Mouse (Mus musculus) CH12.LX (cell line): ENCODE measurements at regions not wholly inside any gene's neighbourhood (a gene's known extent, or its start where the extent isn't known, plus 50 kb on each side); places are given as distances from the start of the nearest gene placed in this dataset.

Source experiments
- DNase-seq: peaks from one replicate; pipeline ENCODE4 v3.0.0-alpha.2; 2013; ENCODE audit errors: extremely low read depth
- H3K27ac ChIP-seq: 2 replicates; pipeline ENCODE4 v1.5.1; 2012; ENCODE audit warnings: low read depth, mild to moderate bottlenecking, control low read depth, moderate library complexity; ENCODE audit not compliant: insufficient read depth
- H3K27me3 ChIP-seq: replicated peaks from 2 replicates; pipeline ENCODE3; 2012; ENCODE audit warnings: inconsistent platforms
- H3K36me3 ChIP-seq, 2 experiments: replicated peaks in 1 of 2; 2 replicates each; pipeline versions ENCODE3 to v1.6.1; 2012; ENCODE audit warnings: inconsistent platforms in 1 of 2, low read length in 1 of 2, mild to moderate bottlenecking in 1 of 2, mixed read lengths in 1 of 2, moderate library complexity in 1 of 2; ENCODE audit not compliant: control insufficient read depth in 1 of 2, insufficient read depth in 1 of 2
- H3K4me1 ChIP-seq, 2 experiments: 2 replicates each; pipeline ENCODE4 v1.6.1; 2012; ENCODE audit warnings: inconsistent platforms in 1 of 2, moderate library complexity in 1 of 2; ENCODE audit not compliant: insufficient read depth in 2 of 2, control insufficient read depth in 1 of 2
- H3K4me2 ChIP-seq: 2 replicates; pipeline ENCODE4 v1.6.1; 2012; ENCODE audit warnings: low read depth, mild to moderate bottlenecking, control low read depth; ENCODE audit not compliant: poor library complexity, insufficient read depth, severe bottlenecking
- H3K4me3 ChIP-seq, 3 experiments: fragments of 150-350 bp in 1 of 3; sonication (generic) in 1 of 3; replicated peaks in 1 of 3; 2 replicates each; pipeline versions ENCODE3 to v1.5.1; 2011 to 2012; ENCODE audit warnings: low read depth in 2 of 3, low read length in 2 of 3, mild to moderate bottlenecking in 2 of 3, moderate library complexity in 2 of 3, control low read depth in 1 of 3, improper control_type of control experiment in 1 of 3, inconsistent platforms in 1 of 3, mixed read lengths in 1 of 3; ENCODE audit not compliant: poor library complexity in 1 of 3
- H3K79me2 ChIP-seq: replicated peaks from 2 replicates; pipeline ENCODE4 v1.6.1; 2012; ENCODE audit warnings: mild to moderate bottlenecking, moderate library complexity; ENCODE audit not compliant: control insufficient read depth, poor library complexity, insufficient read depth, severe bottlenecking; ENCODE audit errors: extremely low read depth
- H3K9ac ChIP-seq: 2 replicates; pipeline ENCODE4 v1.6.1; 2012; ENCODE audit warnings: low read depth, mild to moderate bottlenecking, control low read depth, moderate library complexity; ENCODE audit not compliant: insufficient read depth
- H3K9me3 ChIP-seq: replicated peaks from 2 replicates; pipeline ENCODE3; 2012; ENCODE audit warnings: low read length, inconsistent platforms, mixed read lengths
- BHLHE40 ChIP-seq: IDR thresholded peaks from 2 replicates; pipeline ENCODE4 v1.6.1; 2011; ENCODE audit warnings: mild to moderate bottlenecking, low read depth, low read length, improper control_type of control experiment
- CTCF ChIP-seq, 2 experiments: IDR thresholded peaks in 1 of 2; conservative IDR thresholded peaks in 1 of 2; 2 replicates each; pipeline ENCODE4 v1.5.1; 2011 to 2012; ENCODE audit warnings: low read depth in 2 of 2, low read length in 2 of 2, improper control_type of control experiment in 1 of 2, inconsistent platforms in 1 of 2, mild to moderate bottlenecking in 1 of 2, moderate library complexity in 1 of 2
- ELF1 ChIP-seq: IDR thresholded peaks from 2 replicates; pipeline ENCODE4 v1.6.1; 2014; ENCODE audit warnings: low read depth, mild to moderate bottlenecking, inconsistent platforms, low read length, improper control_type of control experiment
- EP300 ChIP-seq: IDR thresholded peaks from 2 replicates; pipeline ENCODE4 v1.6.1; 2011; ENCODE audit warnings: low read length, improper control_type of control experiment
- ETS1 ChIP-seq: conservative IDR thresholded peaks from 2 replicates; pipeline ENCODE4 v1.6.1; 2012; ENCODE audit warnings: low read depth, mild to moderate bottlenecking, inconsistent platforms, low read length, improper control_type of control experiment, moderate library complexity
- GABPA ChIP-seq: IDR thresholded peaks from 2 replicates; pipeline ENCODE4 v1.6.1; 2012; ENCODE audit warnings: low read depth, low read length, improper control_type of control experiment, inconsistent platforms; ENCODE audit not compliant: insufficient replicate concordance
- HCFC1 ChIP-seq: IDR thresholded peaks from 2 replicates; pipeline ENCODE4 v1.6.1; 2012; ENCODE audit warnings: low read depth, mild to moderate bottlenecking, inconsistent platforms, low read length, improper control_type of control experiment
- IRF4 ChIP-seq: IDR thresholded peaks from 2 replicates; pipeline ENCODE4 v1.6.1; 2014; ENCODE audit warnings: low read depth, mild to moderate bottlenecking, inconsistent platforms, low read length, improper control_type of control experiment
- KAT2A ChIP-seq: IDR thresholded peaks from 2 replicates; pipeline ENCODE4 v1.6.1; 2012; ENCODE audit warnings: low read length, improper control_type of control experiment, inconsistent platforms; ENCODE audit not compliant: insufficient replicate concordance
- MAFK ChIP-seq: IDR thresholded peaks from 2 replicates; pipeline ENCODE4 v1.6.1; 2011; ENCODE audit warnings: low read length, improper control_type of control experiment; ENCODE audit not compliant: insufficient replicate concordance
- MAX ChIP-seq: IDR thresholded peaks from 2 replicates; pipeline ENCODE4 v1.6.1; 2011; ENCODE audit warnings: low read length, improper control_type of control experiment
- MYC ChIP-seq: IDR thresholded peaks from 2 replicates; pipeline ENCODE4 v1.6.1; 2011; ENCODE audit warnings: low read depth, mild to moderate bottlenecking, improper control_type of control experiment, low read length
- RCOR1 ChIP-seq: conservative IDR thresholded peaks from 2 replicates; pipeline ENCODE4 v1.6.1; 2012; ENCODE audit warnings: low read depth, mild to moderate bottlenecking, inconsistent platforms, low read length, improper control_type of control experiment
- SIN3A ChIP-seq: IDR thresholded peaks from 2 replicates; pipeline ENCODE4 v1.6.1; 2012; ENCODE audit warnings: low read length, improper control_type of control experiment, inconsistent platforms
- SMC3 ChIP-seq: IDR thresholded peaks from 2 replicates; pipeline ENCODE4 v1.6.1; 2011; ENCODE audit warnings: low read depth, low read length, improper control_type of control experiment
- TCF12 ChIP-seq: IDR thresholded peaks from 2 replicates; pipeline ENCODE4 v1.6.1; 2014; ENCODE audit warnings: low read depth, mild to moderate bottlenecking, inconsistent platforms, low read length, improper control_type of control experiment
- UBTF ChIP-seq: IDR thresholded peaks from 2 replicates; pipeline ENCODE4 v1.6.1; 2012; ENCODE audit warnings: low read depth, mild to moderate bottlenecking, inconsistent platforms, low read length, improper control_type of control experiment, moderate library complexity
- USF1 ChIP-seq: IDR thresholded peaks from 2 replicates; pipeline ENCODE4 v1.6.1; 2014; ENCODE audit warnings: low read depth, mild to moderate bottlenecking, inconsistent platforms, low read length, improper control_type of control experiment
- USF2 ChIP-seq: conservative IDR thresholded peaks from 2 replicates; pipeline ENCODE4 v1.6.1; 2011; ENCODE audit warnings: low read depth, low read length, improper control_type of control experiment
- ZC3H11A ChIP-seq: IDR thresholded peaks from 2 replicates; pipeline ENCODE4 v1.6.1; 2012; ENCODE audit warnings: low read depth, mild to moderate bottlenecking, inconsistent platforms, low read length, improper control_type of control experiment
- ZMIZ1 ChIP-seq: IDR thresholded peaks from 2 replicates; pipeline ENCODE4 v1.6.1; 2012; ENCODE audit warnings: low read depth, mild to moderate bottlenecking, inconsistent platforms, low read length, improper control_type of control experiment
- dilution Hi-C: fragments of 300-500 bp; cut with MboI; formaldehyde crosslinking; loops from 2 replicates; pipeline ENCODE4 v1.14.3; 2020; ENCODE audit warnings: low sequenced_read_pairs; ENCODE audit not compliant: extremely low pct_unique_long_range_greater_than_20kb, extremely low pct_ligation_motif_present
- in situ Hi-C: fragments of 300-500 bp; cut with MboI; formaldehyde crosslinking; loops from 3 replicates; pipeline ENCODE4 v1.14.3; 2019; ENCODE audit warnings: low sequenced_read_pairs, low pct_ligation_motif_present, low pct_unique_long_range_greater_than_20kb, mixed read lengths

DNA sequence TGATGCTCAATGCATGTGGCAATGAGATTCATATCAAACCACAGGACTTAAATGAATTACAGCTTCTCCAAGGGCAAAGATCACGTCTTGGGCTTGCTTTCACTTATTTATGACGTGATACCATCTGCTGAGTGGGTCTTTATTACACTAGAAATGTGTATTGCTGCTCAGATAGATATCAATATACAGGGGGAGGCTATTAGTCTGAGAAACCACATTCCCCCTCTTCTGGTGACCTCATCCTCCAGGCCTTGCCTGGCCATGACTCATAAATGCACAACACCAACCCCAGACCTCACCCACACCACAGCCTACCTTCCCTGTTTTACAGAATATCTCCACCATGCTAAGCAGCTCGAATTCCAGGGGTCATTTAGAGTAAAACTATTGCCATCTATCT is 580.6 kb upstream of the Clint1 start:
- Histone ChIP-seq H3K27ac (no peak overlapping the region), H3K4me2 (no peak overlapping the region), H3K9ac (no peak overlapping the region), H3K27me3 (no peaks in the 10 kb centered on the region), H3K4me1 (no peaks in the 10 kb centered on the region), H3K36me3 (no peaks in the 10 kb centered on the region), H3K4me3 (no peak overlapping the region), H3K79me2 (no peaks in the 10 kb centered on the region), H3K9me3 (no peaks in the 10 kb centered on the region)
- dilution Hi-C loops: no loop called here
- in situ Hi-C loops: no loop called here
- TF ChIP-seq HCFC1 (no peak), MYC (no peak), IRF4 (no peak), ZC3H11A (no peak), KAT2A (no peak)
- DNase-seq: no peak

GRCm38 (mm10) chr11:45274446-45275119 is 577.3 kb upstream of the Clint1 start:
- no peak overlapping the region for H3K4me3 ChIP-seq
- no peaks in the 10 kb centered on the region for H3K4me1 ChIP-seq
- no peaks in the 10 kb centered on the region for H3K36me3 ChIP-seq
- H3K27ac ChIP-seq: no peak overlapping the region
- H3K79me2 ChIP-seq: no peaks in the 10 kb centered on the region
- no peaks in the 10 kb centered on the region for H3K9me3 ChIP-seq
- TF ChIP-seq MAFK (no peak), USF1 (no peak), MAX (no peak), EP300 (no peak), SMC3 (no peak), ZC3H11A (no peak), CTCF (conservative IDR thresholded peaks at IDR 0.05 in 1 of 2, IDR thresholded peaks at IDR 0.05 in 1 of 2; ENCODE audit: low read depth in 2 of 2, low read length in 2 of 2) (no peak), ETS1 (no peak), GABPA (no peak), TCF12 (no peak), UBTF (no peak), USF2 (no peak), ZMIZ1 (no peak), RCOR1 (no peak), BHLHE40 (no peak), ELF1 (no peak), SIN3A (no peak), MYC (no peak)
- in situ Hi-C loops (no loop called here), dilution Hi-C loops (no loop called here)
- DNase-seq: no peak
- H3K9ac ChIP-seq: no peak overlapping the region
- no peak overlapping the region for H3K4me2 ChIP-seq
- no peaks in the 10 kb centered on the region for H3K27me3 ChIP-seq
